Mouse (Mus musculus) liver, postnatal 0 days (tissue): ENCODE results near the gene Agfg1. TPM values are rescaled to one million over a fixed set of nuclear protein-coding genes. Genes with fewer than 3 reads are reported as not detected.
"Not testable (repeated sequence)": the region's sequence is repeated elsewhere in the genome, so short reads cannot be mapped to it uniquely, and the experiment has no call there.

Source experiments
- ATAC-seq: fragments of 200-750 bp; cut with Nextera tagmentation; 2 replicates; pipeline ENCODE4 v1.8.0; 2017; ENCODE audit warnings: mild to moderate bottlenecking, moderate library complexity
- DNase-seq: peaks from one replicate; pipeline ENCODE4 v3.0.0-alpha.2; 2016
- H3K27ac ChIP-seq: fragments of 300-500 bp; sonication (generic); 2 replicates; pipeline ENCODE4 v1.5.1; 2014; ENCODE audit warnings: antibody characterized with exemption, moderate library complexity, mild to moderate bottlenecking, low read depth
- H3K27me3 ChIP-seq: fragments of 300-500 bp; sonication (generic); 2 replicates; pipeline ENCODE4 v1.6.1; 2014; ENCODE audit warnings: low read length, control low read depth, mixed read lengths; ENCODE audit not compliant: insufficient read depth
- H3K36me3 ChIP-seq: fragments of 300-500 bp; sonication (generic); replicated peaks from 2 replicates; pipeline ENCODE4 v1.6.1; 2014; ENCODE audit warnings: mild to moderate bottlenecking, control low read depth, low read length, moderate library complexity, mixed read lengths; ENCODE audit not compliant: insufficient read depth
- H3K4me1 ChIP-seq: fragments of 300-500 bp; sonication (generic); 2 replicates; pipeline ENCODE4 v1.6.1; 2014; ENCODE audit warnings: antibody characterized with exemption, mild to moderate bottlenecking, control low read depth; ENCODE audit not compliant: insufficient read depth
- H3K4me2 ChIP-seq: fragments of 300-500 bp; sonication (generic); 2 replicates; pipeline ENCODE4 v1.6.1; 2014; ENCODE audit warnings: low read depth, mild to moderate bottlenecking, low read length, moderate library complexity, mixed read lengths
- H3K4me3 ChIP-seq: fragments of 300-500 bp; sonication (generic); 2 replicates; pipeline ENCODE4 v1.5.1; 2014; ENCODE audit warnings: low read depth, low read length
- H3K9ac ChIP-seq: fragments of 300-500 bp; sonication (generic); replicated peaks from 2 replicates; pipeline ENCODE4 v1.6.1; 2014; ENCODE audit warnings: mild to moderate bottlenecking, moderate library complexity
- H3K9me3 ChIP-seq: fragments of 300-500 bp; sonication (generic); 2 replicates; pipeline ENCODE4 v1.6.1; 2016; ENCODE audit warnings: mild to moderate bottlenecking, control low read depth, low read length, mixed read lengths
- CTCF ChIP-seq: sonication (generic); IDR thresholded peaks from 2 replicates; pipeline ENCODE4 v1.5.1; 2016; ENCODE audit warnings: antibody characterized with exemption, low read depth
- EP300 ChIP-seq: IDR thresholded peaks from 2 replicates; pipeline ENCODE4 v1.6.1; 2016; ENCODE audit warnings: antibody characterized with exemption, low read depth, mild to moderate bottlenecking
- WGBS: fragments of 180-500 bp; shearing (Covaris S2); extraction: QIAGEN DNeasy Blood & Tissue Kit; methylation state at CpG from one replicate; pipeline ENCODE4 v1.1.7; 2014; ENCODE audit not compliant: insufficient replicate concordance; 5-methylcytosine and 5-hydroxymethylcytosine counted together
- microRNA-seq: library from miRNA; unstranded; fragments of <30 nt; microRNA quantifications from one replicate; pipeline ENCODE4, GENCODE M21; 2016
- polyA plus RNA-seq: library from polyadenylated mRNA; unstranded; fragments of >200 nt; fragmentation: Nextera tagmentation; extraction: Ambion mirVana; gene quantifications from 2 replicates; pipeline ENCODE4 v1.2.1, GENCODE M21; 2015

Agfg1 gene
- polyA plus RNA-seq, 1 experiment from 2014 or later: 14.2 TPM

DNA sequence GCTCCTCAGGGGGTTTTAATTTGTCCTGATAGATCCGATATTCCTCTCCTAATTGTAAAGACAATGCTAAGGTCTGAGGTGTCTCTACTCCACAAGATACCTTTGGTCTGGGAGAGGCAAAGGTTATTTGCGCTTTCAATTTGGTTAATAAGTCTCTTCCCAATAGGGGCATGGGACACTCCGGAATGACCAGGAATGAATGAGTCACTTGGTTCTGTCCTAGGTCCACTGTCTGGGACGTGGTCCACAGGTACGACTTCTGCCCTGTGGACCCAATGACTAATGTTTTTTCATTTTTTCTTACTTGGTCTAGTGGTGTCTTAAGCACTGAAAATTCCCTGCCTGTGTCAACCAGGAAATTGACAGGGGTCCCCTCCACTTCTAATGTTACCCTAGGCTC is 99.4 kb downstream of the Agfg1 start:
- H3K4me2 ChIP-seq: no peak overlapping the region
- no peaks in the 10 kb centered on the region for H3K36me3 ChIP-seq
- no peaks in the 10 kb centered on the region for H3K4me1 ChIP-seq
- H3K27ac ChIP-seq: no peak overlapping the region
- no peak for DNase-seq
- no peak overlapping the region for H3K4me3 ChIP-seq
- no peaks in the 10 kb centered on the region for H3K27me3 ChIP-seq
- H3K9ac ChIP-seq: no peak overlapping the region
- 76% methylated on average over 5 of the region's 5 CpGs for WGBS
- ATAC-seq: no peak
- TF ChIP-seq CTCF (no peak), EP300 (no peak)
- H3K9me3 ChIP-seq: 0 out of 2 replicates have a peak, but pooled peaks cover 2% of the 10 kb centered on the region

DNA sequence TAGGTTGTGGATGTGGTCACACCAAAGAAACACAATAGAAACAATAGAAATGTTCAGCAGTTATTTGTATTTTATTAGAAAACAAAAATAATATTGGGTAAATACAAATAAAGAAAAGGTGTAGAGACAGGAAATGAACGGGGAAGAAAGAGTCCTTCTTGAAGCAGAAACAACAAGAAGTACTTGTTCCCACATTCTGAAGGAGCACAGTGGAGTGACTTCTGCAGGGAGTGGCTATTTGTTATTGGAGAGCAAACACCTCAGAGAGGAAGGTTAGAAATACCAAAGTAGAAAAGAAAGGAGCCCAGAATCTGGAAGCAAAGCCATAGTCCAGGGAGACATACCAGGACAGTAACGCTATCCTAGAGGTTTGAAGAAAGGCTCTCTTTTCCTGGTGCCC is 103.2 kb downstream of the Agfg1 start:
- H3K9ac ChIP-seq, DNase-seq, H3K27ac ChIP-seq, ATAC-seq, H3K9me3 ChIP-seq, H3K4me1 ChIP-seq, H3K36me3 ChIP-seq, H3K27me3 ChIP-seq, H3K4me2 ChIP-seq, H3K4me3 ChIP-seq: not testable (repeated sequence)
- WGBS: 77% methylated on average over 1 of the region's 2 CpGs

DNA sequence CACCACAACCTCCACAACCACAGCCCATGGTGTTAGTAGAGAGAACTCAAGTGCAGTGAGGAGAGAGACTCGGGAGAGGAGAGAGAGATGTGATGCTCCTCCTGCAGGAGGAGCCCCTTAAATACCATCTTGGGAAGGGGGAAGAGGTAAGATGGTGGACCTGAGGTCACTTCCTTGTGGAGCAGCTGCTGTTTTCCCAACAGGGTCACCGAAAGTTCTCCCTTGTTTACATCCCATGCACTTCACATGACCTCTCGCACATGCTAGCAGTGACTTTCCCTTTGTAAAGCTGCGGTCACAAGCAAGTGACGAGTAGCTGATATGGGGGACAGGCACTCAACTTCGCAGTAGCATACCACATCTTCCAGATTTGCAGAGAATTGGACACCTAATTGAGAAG is 104.0 kb downstream of the Agfg1 start, which contains the start of gene A030003K21Rik:
A030003K21Rik (minus strand) TSS at position 94 of the 400 bp plus-strand sequence.
- DNase-seq, H3K4me2 ChIP-seq, H3K9me3 ChIP-seq, H3K36me3 ChIP-seq, H3K9ac ChIP-seq, ATAC-seq, H3K27me3 ChIP-seq, H3K27ac ChIP-seq, H3K4me3 ChIP-seq, H3K4me1 ChIP-seq: not testable (repeated sequence)
- no CpG with 5 or more reads among the region's 6 CpGs for WGBS

DNA sequence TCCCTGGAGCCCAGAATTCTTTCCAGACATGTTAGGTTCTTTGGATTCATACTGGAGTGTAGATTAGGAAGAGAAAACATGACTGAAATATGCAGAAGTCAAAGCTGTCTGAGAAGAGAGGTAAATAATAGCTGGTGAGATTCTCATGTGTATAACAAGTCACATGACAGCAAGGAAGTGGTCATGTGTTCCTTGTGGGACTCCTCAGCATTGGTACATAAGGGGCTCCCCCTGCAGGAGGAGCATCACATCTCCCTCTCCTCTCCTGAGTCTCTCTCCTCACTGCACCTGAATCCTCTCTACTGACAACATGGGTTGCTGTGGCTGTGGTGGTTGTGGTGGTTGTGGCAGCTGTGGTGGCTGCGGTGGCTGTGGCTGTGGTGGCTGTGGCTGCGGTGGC is 106.7 kb downstream of the Agfg1 start:
- not testable (repeated sequence) for H3K4me2 ChIP-seq, H3K36me3 ChIP-seq, H3K9me3 ChIP-seq, DNase-seq, H3K4me3 ChIP-seq, H3K4me1 ChIP-seq, H3K27ac ChIP-seq, H3K27me3 ChIP-seq, H3K9ac ChIP-seq, ATAC-seq
- WGBS: 84% methylated on average over 2 of the region's 2 CpGs

DNA sequence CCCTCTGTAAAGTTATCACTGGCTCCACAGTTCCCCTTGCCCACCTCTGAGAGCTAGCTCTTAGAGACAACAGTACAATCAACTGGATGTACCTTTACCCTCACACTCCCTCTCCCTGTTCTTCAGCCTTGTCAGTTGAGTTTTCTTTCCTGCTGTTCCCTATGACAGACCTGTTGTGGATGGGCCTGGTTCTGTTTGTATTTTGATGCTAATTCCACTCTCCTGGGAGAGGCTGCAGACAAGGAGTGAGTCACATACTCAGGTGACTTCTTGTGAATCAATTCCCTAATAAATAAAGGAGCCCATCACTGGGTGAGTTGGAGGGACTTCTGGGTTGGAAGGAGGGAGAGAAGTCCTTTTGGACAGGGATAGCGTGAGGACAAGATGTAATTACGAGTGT is 109.3 kb downstream of the Agfg1 start:
- Histone ChIP-seq H3K4me1 (no peaks in the 10 kb centered on the region), H3K27me3 (no peaks in the 10 kb centered on the region), H3K27ac (no peak overlapping the region), H3K4me2 (no peak overlapping the region), H3K9ac (no peak overlapping the region), H3K4me3 (no peak overlapping the region), H3K36me3 (no peaks in the 10 kb centered on the region), H3K9me3 (no peaks in the 10 kb centered on the region)
- no peak for DNase-seq
- ATAC-seq: no peak
- TF ChIP-seq EP300 (no peak), CTCF (no peak)
- WGBS: 74% methylated on average over 2 of the region's 2 CpGs

Small RNA genes lying within 50 kb of the gene (microRNA-seq; reads per million reads assigned to microRNA genes)
- gene Gm22396: not detected

Other genes with a start within 250 kb of the Agfg1 start
- gene Mff, start 114.6 kb upstream of the Agfg1 start, polyA plus RNA-seq: 125 and 130 TPM in 2 replicates
- not detected in 2 replicates for gene Tm4sf20, start 71.0 kb upstream of the Agfg1 start, polyA plus RNA-seq
- not detected in 2 replicates for gene Gm47791, start 68.2 kb upstream of the Agfg1 start, polyA plus RNA-seq
- gene A030005L19Rik, start 73.8 kb downstream of the Agfg1 start, polyA plus RNA-seq: not detected in 2 replicates
- not detected in 2 replicates for gene A030014E15Rik, start 85.4 kb downstream of the Agfg1 start, polyA plus RNA-seq
- gene Gm6217, start 91.9 kb downstream of the Agfg1 start, polyA plus RNA-seq: not detected in 2 replicates
- not detected in 2 replicates for gene A030003K21Rik, start 103.9 kb downstream of the Agfg1 start, polyA plus RNA-seq
- gene Gm7544, start 116.5 kb downstream of the Agfg1 start, polyA plus RNA-seq: not detected in 2 replicates
- not detected in 2 replicates for gene Gm47955, start 120.8 kb downstream of the Agfg1 start, polyA plus RNA-seq
- not detected in 2 replicates for gene Gm47959, start 161.1 kb downstream of the Agfg1 start, polyA plus RNA-seq
- gene Slc19a3, start 199.0 kb downstream of the Agfg1 start, polyA plus RNA-seq: not detected in 2 replicates
- not detected in 2 replicates for gene Krtap28-10, start 203.0 kb downstream of the Agfg1 start, polyA plus RNA-seq
- not detected in 2 replicates for gene Gm47969, start 205.4 kb downstream of the Agfg1 start, polyA plus RNA-seq
- not detected in 2 replicates for gene A030005K14Rik, start 219.9 kb downstream of the Agfg1 start, polyA plus RNA-seq
- gene Krtap28-13, start 221.4 kb downstream of the Agfg1 start, polyA plus RNA-seq: not detected in 2 replicates